Mouse (Mus musculus) spleen, adult 2 months (tissue): ENCODE data around the gene Carmil1.

Source experiments
- CTCF ChIP-seq: fragments of 200-500 bp; IDR thresholded peaks from 2 replicates; pipeline ENCODE4 v1.5.1; 2011; ENCODE audit warnings: mild to moderate bottlenecking, inconsistent platforms; ENCODE audit not compliant: insufficient read depth, insufficient read length, insufficient replicate concordance; ENCODE audit errors: extremely low read depth
- POLR2A ChIP-seq: fragments of 200-500 bp; IDR thresholded peaks from 2 replicates; pipeline ENCODE4 v1.6.1; 2011; ENCODE audit warnings: low read depth, low read length, inconsistent platforms

DNA sequence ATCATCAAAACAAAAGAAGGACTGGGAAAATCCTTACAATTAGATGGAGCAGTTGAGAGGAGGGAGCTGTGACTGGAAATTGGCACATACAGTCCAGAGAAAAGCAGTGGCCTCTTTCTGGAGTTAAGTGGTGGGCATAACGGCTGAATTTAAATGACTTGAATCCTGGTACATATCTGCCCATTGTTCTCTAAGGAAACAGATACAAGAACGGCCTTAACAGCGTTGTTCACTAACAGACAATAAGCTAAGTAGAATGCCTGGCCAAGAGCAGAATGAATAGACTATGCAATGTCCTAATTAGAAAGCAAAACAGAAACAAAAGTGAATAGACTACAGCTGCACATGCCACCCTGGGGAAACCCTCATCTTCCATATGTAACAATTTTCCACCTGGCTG lies 133.6 kb downstream of the Carmil1 start:
- TF ChIP-seq CTCF = no peak
- no peak for TF ChIP-seq POLR2A
